Mouse (Mus musculus): Measurements from ENCODE around the gene Arhgef17.
"Not testable (repeated sequence)": the region's sequence is repeated elsewhere in the genome, so short reads cannot be mapped to it uniquely, and the experiment has no call there.

Gene Arhgef17

DNA sequence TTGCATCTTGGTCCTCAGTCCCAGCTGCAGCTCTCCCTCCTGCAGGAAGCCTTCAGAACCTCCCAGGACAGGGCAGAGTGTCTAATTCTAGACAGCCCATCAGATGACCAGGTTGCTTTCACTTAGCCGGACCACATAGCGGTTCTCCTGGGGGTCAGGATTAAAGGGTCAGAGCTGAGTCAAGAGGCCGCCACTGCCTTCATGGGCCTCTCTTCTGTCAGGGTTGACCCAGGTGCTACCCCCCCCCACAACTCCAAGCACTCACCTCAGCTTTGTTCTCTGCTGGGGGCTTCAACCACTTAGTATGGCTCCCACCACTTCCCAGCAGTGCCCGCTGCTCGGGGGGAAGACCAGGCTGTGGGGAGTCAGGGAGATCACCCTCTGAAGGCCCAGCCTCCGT, 84.8 kb downstream of the Arhgef17 start:
- peak in 1 of 2 experiments; percentile 6 for DNase-seq (ENCODE audit: low spot score in 2 of 2)

DNA sequence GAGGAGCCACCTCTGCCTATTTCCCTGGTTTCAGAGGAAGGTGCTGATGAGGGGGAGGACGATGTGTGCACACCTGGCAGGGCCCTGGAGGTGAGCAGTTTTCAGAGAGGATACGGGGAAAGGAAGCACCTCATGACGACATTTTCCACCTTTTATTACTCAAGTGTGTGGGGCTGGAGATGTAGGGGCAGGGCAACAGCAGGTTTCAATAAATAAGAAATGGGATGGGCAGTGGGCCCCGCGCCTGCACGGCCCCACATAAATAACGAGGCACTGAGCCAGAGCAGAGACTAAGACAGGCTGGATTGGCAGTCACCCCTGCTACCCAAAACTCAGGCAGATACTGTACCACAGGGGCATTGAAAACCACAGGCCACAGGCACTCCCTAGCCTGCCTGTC, 85.9 kb downstream of the Arhgef17 start:
- DNase-seq (ENCODE audit: low spot score in 2 of 2), result not testable (repeated sequence)

GRCm38 (mm10) chr7:100845412-100845811, 86.5 kb downstream of the Arhgef17 start:
- DNase-seq (ENCODE audit: low spot score in 2 of 2), result peak in 1 of 2 experiments; percentile 71

DNA sequence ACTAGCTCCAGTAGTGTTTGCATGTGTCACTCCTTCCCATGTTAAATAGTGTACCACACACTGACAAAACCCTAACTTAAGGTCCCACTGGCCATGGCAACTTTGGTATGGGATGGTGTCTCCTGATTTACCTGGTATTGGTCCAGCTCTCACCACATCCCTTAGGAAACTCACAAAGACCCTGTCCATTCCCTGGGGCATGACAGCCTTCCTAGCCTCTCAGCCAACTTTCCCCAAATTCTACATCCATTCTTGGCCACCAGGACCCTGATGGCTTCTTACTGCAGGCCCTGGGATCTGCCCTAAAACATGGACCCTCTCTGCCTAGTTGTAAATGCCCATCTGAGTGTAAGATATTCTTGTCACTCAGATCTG, 86.9 kb downstream of the Arhgef17 start:
- DNase-seq (ENCODE audit: low spot score in 2 of 2), result no peak

DNA sequence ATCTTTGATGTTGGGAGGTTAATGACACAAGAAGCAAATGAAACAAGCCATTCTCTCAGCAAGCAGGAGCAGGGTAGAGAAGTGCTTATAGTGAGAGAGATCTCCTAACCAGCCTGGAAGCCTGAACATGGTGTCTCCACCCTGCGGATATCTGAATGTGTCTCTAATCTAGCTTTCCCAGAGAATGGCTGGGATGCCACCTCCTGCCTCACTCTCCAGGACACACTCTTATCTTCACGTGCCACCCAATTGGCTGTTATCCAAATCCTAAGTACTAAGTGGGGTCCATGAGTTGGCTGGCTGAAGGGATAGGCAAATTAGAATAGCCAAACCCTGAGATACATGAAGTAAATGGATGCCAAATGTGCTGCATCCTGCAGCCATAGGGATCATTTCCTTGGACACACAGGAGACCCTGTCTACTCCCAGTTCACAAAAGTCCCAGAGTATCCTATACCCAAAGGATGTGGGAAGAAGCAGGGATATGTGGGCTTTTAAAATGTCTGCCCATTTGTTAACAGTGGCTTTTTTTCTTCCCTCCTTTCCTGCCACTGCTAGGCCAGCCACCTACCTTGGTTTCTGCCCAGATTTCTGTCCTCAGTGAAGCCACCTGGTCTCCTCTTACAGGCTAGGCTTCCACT, 87.4 kb downstream of the Arhgef17 start:
- no peak for DNase-seq (ENCODE audit: low spot score in 2 of 2)

DNA sequence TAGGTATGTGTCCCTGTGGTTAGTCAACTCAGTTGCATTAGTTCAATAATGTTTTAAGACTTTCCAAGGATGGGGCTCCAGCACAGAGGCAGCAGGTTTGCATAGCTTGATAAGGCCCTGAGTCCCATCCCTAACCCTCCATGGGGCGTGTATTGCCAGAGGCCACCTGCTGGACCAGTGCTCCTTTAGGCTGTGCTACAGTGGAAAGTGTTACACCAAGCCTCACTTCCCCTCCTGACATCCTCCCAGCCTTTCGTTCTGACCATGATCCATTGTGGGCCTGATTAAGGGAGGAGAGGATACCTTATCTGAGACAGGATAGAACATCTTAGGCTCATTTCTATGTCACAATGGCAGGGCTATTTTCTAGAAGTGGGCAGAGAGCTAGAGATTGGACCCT, 88.0 kb downstream of the Arhgef17 start:
- DNase-seq (ENCODE audit: low spot score in 2 of 2), result no peak

DNA sequence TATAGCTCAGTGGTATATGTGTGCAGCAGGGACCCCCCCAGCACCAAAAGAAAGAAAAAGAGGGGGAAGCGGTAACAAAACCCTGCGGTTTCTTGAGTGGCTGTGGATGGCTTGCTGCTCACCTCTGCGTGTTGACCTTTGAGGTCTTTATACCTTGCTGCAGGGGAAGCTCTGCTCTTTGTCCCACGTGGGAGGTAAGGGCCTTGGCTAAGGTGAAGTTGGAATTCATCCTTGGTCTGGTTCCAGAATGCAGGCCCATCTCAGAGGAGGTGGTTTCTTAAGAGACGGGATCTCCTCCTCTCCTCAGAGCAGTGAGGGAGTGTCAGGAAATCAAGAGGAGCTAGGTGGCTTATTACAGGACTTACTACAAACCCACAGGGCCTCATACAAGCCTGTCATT, 89.7 kb downstream of the Arhgef17 start:
- no peak for DNase-seq (ENCODE audit: low spot score in 2 of 2)

GRCm38 (mm10) chr7:100841608-100842007, 90.3 kb downstream of the Arhgef17 start:
- no peak for DNase-seq (ENCODE audit: low spot score in 2 of 2)

DNA sequence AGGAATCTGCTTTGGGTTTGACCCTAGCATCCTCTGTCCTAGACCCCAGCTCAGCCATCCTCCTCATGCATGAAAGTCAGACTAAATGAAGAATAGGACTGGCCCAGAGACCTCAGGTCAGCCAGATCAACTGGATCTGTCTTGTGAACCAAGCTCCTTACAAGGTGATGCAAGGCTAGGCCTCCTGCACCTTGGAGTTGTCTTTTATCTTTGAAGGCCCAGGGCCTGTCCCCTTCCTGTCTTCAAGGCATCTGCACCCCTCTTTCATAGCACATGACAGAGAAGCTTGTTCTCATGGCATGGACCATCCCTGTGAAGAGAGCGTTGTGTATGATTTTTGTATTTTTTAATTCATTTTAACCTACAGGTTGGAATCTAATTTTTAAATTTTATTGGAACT, 91.0 kb downstream of the Arhgef17 start:
- DNase-seq (ENCODE audit: low spot score in 2 of 2), result no peak

DNA sequence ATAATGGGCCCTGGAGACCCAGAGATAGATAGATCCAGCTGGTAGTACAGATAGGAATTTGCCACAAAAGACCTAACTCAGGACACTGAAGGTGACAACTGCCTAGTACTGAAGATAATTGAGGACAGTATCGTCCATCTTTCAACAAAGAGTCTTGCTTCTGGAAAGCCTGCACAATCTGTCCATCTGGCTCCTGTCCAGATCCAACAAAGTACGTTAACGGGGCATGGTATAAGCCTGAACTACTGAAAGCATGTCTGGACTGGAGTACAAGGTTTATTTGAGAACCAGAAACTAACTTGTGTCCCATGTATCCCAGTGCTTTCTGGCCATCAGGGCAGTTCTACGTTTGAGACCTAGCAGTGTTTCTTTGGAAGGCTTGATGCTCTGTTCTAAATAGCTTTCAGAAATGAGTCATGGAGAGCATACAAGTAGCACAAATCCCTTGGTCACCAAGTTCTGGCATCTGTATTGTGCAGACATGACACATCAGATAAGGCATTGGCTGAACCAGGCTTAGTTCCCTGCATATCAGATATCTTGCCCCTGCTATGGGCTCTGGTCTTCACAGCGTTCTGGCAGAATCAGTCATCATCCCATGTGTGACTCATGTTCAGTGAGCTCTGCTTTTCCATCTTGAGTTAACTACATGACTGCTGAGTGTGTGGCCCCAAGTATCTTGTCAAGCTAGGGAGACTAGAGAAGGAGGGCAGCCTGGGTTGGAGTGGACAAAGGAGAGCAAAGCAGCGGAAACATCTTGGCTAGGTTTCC, 92.1 kb downstream of the Arhgef17 start:
- no peak for DNase-seq (ENCODE audit: low spot score in 2 of 2)

- no peak for DNase-seq (ENCODE audit: low spot score in 2 of 2)
Observed at GRCm38 (mm10) chr7:100837701-100838100, 94.2 kb downstream of the Arhgef17 start.

DNA sequence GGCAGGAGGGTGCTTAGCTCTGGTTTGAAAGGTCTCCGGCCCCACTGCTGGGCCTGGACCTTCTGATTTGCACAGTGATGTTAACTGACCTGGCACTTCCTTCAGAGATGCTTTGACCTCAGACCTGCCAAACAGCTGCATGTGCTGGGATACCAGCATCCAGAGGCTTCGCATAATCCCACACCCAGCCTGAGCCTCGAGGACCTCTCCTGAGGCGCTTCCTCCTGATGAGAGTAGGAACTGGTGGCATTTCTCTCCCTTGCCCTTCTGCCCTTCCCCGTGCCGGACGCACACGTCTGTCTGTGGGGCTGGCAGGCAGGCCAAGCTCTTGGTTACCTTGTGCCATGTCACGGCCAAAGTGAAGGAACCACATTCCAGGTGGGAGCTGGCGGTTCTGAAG, 95.2 kb downstream of the Arhgef17 start:
- DNase-seq (ENCODE audit: low spot score in 2 of 2), result no peak

GRCm38 (mm10) chr7:100835711-100836110, 96.2 kb downstream of the Arhgef17 start:
- DNase-seq (ENCODE audit: low spot score in 2 of 2), result no peak

- DNase-seq (ENCODE audit: low spot score in 2 of 2), result no peak
Observed at GRCm38 (mm10) chr7:100835168-100835567, 96.7 kb downstream of the Arhgef17 start.

GRCm38 (mm10) chr7:100833859-100834258, 98.0 kb downstream of the Arhgef17 start:
- no peak for DNase-seq (ENCODE audit: low spot score in 2 of 2)

GRCm38 (mm10) chr7:100828549-100828948, 103.4 kb downstream of the Arhgef17 start:
- DNase-seq (ENCODE audit: low spot score in 2 of 2), result no peak

DNA sequence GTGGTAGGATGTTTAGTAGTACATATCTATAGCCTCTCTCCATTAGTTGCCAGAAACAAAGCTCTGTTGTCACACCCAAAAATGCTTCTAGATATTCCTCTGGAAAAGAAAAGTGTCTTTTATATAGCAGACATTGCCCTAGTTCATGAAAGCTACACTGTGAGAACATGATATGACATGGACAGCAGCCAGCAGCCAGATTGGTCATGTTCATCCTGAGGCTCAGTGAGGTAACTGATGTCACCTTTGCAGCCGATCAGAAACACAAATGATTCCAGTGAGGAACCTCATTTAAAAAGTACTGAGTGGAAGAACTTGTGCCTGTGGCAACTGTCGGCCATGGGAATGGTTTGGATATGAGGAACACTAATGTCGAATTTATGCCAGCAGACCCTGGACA, 107.2 kb downstream of the Arhgef17 start:
- DNase-seq (ENCODE audit: low spot score in 2 of 2), result no peak

All from frontal cortex, postnatal 10 days (tissue).